Mouse (Mus musculus): ENCODE results near the gene Fam71e1. TPM values are rescaled to one million over a fixed set of nuclear protein-coding genes. Genes with fewer than 3 reads are reported as not detected.

Fam71e1 gene
- polyA plus RNA-seq, 1 experiment from 2014 or later, result 4.4 TPM

DNA sequence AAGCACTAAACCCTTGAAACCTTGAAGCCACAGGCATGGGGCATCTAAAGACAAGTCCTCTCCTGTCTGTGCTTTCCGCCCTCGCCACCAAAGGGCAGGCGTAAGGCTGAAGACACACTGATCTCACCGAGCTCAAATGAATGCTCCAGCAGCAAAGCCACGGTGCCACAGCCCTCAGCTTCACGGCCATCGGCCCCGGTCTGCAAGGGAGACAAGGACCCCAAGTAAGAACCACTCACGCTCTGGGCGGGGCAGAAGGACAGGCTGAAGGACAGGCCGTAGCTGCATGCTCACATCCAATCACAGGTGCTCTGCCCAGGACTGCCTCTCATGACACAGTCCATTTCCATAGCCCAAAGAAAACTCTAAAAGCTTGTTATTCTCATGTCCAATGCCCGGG, 1.7 kb upstream of the Fam71e1 start:
- no peaks in the 10 kb centered on the region for H3K9me3 ChIP-seq (ENCODE audit: control insufficient read depth)
- peaks cover 35% of the 10 kb centered on the region for H3K36me3 ChIP-seq (ENCODE audit: control insufficient read depth, insufficient read depth)
- no peak overlapping the region for H3K9ac ChIP-seq (ENCODE audit: low read depth, low read length)
- no peak for ATAC-seq
- 0 out of 2 replicates have a peak, but pooled peaks cover 3% of the 10 kb centered on the region for H3K27me3 ChIP-seq (replicated peaks; ENCODE audit: control insufficient read depth, insufficient read depth, low read length)
- no peak overlapping the region for H3K27ac ChIP-seq (ENCODE audit: low read depth, low read length)
- TF ChIP-seq CTCF (IDR thresholded peaks at IDR 0.05; ENCODE audit: low read depth), result no peak
- peaks cover 9% of the 10 kb centered on the region; the same call in 1 of the 2 replicates for H3K4me1 ChIP-seq (replicated peaks; ENCODE audit: control insufficient read depth, insufficient read depth, low read length)
- H3K4me2 ChIP-seq (replicated peaks; ENCODE audit: low read depth), result no peak overlapping the region
- no peak overlapping the region for H3K4me3 ChIP-seq (ENCODE audit: low read depth, low read length)
- 91% methylated on average over 12 of the region's 12 CpGs for WGBS

DNA sequence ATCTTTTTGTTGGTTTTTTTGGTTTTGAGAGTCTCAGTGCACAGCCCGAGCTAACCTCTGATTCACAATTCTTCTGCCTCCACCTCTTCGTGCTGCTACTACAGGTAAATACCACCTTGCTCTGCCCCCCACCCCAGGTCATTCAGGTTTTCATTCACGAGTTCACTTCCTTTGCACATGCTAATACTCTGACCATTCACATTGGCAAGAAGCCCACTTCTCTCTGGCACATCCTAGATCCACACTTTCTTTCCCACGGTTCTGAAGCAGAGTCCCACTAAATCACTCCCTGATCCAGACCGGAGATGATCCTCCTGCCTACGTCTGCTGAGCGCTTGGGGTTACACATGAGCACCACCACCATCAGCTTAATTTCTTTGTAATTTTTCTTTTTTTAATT, 1.3 kb upstream of the Fam71e1 start:
- no peak overlapping the region for H3K4me3 ChIP-seq (ENCODE audit: low read depth, low read length)
- no peak overlapping the region for H3K27ac ChIP-seq (ENCODE audit: low read depth, low read length)

DNA sequence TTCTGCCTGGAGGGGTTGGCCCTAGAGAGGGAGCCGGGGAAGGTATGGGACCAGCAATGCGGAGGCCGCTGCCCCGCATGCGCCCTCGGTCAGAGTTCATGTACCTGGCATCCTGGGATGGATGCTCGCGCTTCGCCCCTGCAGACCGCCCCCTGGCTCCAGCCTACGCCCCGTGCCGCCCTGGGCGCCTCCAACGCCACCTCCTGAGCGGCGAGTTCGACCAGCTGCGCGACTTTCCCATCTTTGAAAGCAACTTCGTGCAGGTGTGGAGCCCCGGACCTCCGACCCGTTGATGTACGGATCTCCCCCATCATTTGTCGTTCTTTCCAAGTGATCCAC, 359 bp downstream of the Fam71e1 start:
- TF ChIP-seq CTCF (IDR thresholded peaks at IDR 0.05; ENCODE audit: low read depth), result peak; percentile 54
- 0 out of 2 replicates have a peak, but pooled peaks cover 3% of the 10 kb centered on the region for H3K27me3 ChIP-seq (replicated peaks; ENCODE audit: control insufficient read depth, insufficient read depth, low read length)
- WGBS, result under 1% methylated on average over 26 of the region's 26 CpGs

More for the DNA sequence above, 1.3 kb upstream of the Fam71e1 start:
- H3K4me2 ChIP-seq (replicated peaks; ENCODE audit: low read depth), result no peak overlapping the region
- WGBS, result 82% methylated on average over 7 of the region's 7 CpGs
- no peaks in the 10 kb centered on the region for H3K9me3 ChIP-seq (ENCODE audit: control insufficient read depth)
- H3K9ac ChIP-seq (ENCODE audit: low read depth, low read length), result no peak overlapping the region
- TF ChIP-seq CTCF (IDR thresholded peaks at IDR 0.05; ENCODE audit: low read depth), result no peak
- peaks cover 31% of the 10 kb centered on the region for H3K36me3 ChIP-seq (ENCODE audit: control insufficient read depth, insufficient read depth)
- no peak for ATAC-seq
- H3K27me3 ChIP-seq (replicated peaks; ENCODE audit: control insufficient read depth, insufficient read depth, low read length), result 0 out of 2 replicates have a peak, but pooled peaks cover 3% of the 10 kb centered on the region
- H3K4me1 ChIP-seq (replicated peaks; ENCODE audit: control insufficient read depth, insufficient read depth, low read length), result peaks cover 9% of the 10 kb centered on the region; the same call in 1 of the 2 replicates

DNA sequence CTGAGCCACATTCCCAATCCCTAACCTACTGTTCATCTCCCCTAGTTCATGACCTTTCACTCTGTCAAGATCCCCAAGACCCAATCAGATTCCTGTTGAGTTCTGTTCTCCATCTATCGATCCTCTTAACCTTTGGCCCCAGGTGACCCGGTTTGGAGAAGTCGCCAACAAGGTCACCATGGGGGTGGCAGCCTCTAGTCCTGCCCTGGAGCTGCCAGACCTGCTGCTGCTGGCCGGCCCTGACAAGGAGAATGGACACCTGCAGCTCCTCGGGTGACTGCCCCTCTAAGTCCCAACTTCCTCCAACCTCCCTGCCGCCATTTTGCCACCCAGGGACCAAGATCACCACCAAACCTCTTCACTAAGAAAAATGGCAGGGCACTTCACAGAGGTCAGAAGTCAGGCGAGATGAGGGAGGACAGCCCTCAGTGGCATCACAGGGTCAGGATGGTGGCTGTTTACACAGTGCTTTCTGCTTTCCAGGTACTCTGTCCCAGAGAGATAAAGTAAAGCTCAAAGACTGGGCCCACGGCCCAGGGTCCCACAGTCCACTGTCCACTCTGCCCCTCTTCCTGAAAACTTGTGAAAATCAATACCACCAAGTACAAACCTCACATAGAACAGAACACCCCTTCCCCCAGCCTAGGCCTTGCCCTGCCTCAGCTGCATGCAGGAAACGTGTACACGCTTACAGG, 1.1 kb downstream of the Fam71e1 start:
- H3K9ac ChIP-seq (ENCODE audit: low read depth, low read length), result no peak overlapping the region
- H3K9me3 ChIP-seq (ENCODE audit: control insufficient read depth), result no peaks in the 10 kb centered on the region
- 0 out of 2 replicates have a peak overlapping the region, but pooled peaks have one; percentile 93 for H3K4me2 ChIP-seq (replicated peaks; ENCODE audit: low read depth)
- H3K36me3 ChIP-seq (ENCODE audit: control insufficient read depth, insufficient read depth), result peaks cover 8% of the 10 kb centered on the region; the same call in 1 of the 2 replicates
- no peak overlapping the region for H3K27ac ChIP-seq (ENCODE audit: low read depth, low read length)
- H3K4me1 ChIP-seq (replicated peaks; ENCODE audit: control insufficient read depth, insufficient read depth, low read length), result peaks cover 9% of the 10 kb centered on the region; the same call in 1 of the 2 replicates
- no peak for ATAC-seq
- 77% methylated on average over 10 of the region's 10 CpGs for WGBS
- no peak overlapping the region for H3K4me3 ChIP-seq (ENCODE audit: low read depth, low read length)
- H3K27me3 ChIP-seq (replicated peaks; ENCODE audit: control insufficient read depth, insufficient read depth, low read length), result 0 out of 2 replicates have a peak, but pooled peaks cover 3% of the 10 kb centered on the region
- no peak for TF ChIP-seq CTCF (IDR thresholded peaks at IDR 0.05; ENCODE audit: low read depth)

More for the DNA sequence above, 359 bp downstream of the Fam71e1 start:
- Histone ChIP-seq H3K4me2 (replicated peaks; ENCODE audit: low read depth) (peak overlapping the region; percentile 93), H3K4me3 (ENCODE audit: low read depth, low read length) (peak overlapping the region; percentile 76), H3K4me1 (replicated peaks; ENCODE audit: control insufficient read depth, insufficient read depth, low read length) (peaks cover 9% of the 10 kb centered on the region; the same call in 1 of the 2 replicates), H3K9me3 (ENCODE audit: control insufficient read depth) (no peaks in the 10 kb centered on the region), H3K9ac (ENCODE audit: low read depth, low read length) (peak overlapping the region; percentile 82), H3K36me3 (ENCODE audit: control insufficient read depth, insufficient read depth) (peaks cover 15% of the 10 kb centered on the region), H3K27ac (ENCODE audit: low read depth, low read length) (peak overlapping the region; percentile 22; the same call in 1 of the 2 replicates)
- ATAC-seq, result no peak

DNA sequence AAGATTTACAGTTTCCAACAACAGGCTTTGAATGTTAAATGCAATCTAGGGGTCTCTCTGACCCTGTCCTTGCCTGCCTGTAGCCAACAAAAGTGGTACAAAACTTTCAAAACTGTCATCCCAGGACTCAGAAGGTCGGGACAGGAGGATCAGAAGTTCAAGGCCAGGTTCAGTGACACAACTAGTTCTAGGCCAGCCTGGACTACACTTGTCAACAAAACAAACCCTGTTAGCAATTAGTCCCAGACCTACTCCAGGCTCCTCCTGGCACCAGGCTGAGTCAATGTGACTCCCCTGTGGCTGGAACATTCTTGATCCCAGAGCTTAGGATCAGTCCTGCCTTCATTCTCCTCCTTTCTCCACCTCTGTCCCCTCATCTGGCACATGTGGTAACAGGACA, 2.5 kb downstream of the Fam71e1 start:
- H3K4me1 ChIP-seq (replicated peaks; ENCODE audit: control insufficient read depth, insufficient read depth, low read length), result peaks cover 9% of the 10 kb centered on the region; the same call in 1 of the 2 replicates
- H3K27me3 ChIP-seq (replicated peaks; ENCODE audit: control insufficient read depth, insufficient read depth, low read length), result 0 out of 2 replicates have a peak, but pooled peaks cover 3% of the 10 kb centered on the region
- no peak for TF ChIP-seq CTCF (IDR thresholded peaks at IDR 0.05; ENCODE audit: low read depth)
- no peak overlapping the region for H3K9ac ChIP-seq (ENCODE audit: low read depth, low read length)
- H3K4me3 ChIP-seq (ENCODE audit: low read depth, low read length), result no peak overlapping the region
- 0 out of 2 replicates have a peak, but pooled peaks cover 4% of the 10 kb centered on the region for H3K36me3 ChIP-seq (ENCODE audit: control insufficient read depth, insufficient read depth)
- no peak for ATAC-seq
- no peaks in the 10 kb centered on the region for H3K9me3 ChIP-seq (ENCODE audit: control insufficient read depth)
- WGBS, result 82% methylated on average over 1 of the region's 1 CpGs
- no peak overlapping the region for H3K4me2 ChIP-seq (replicated peaks; ENCODE audit: low read depth)
- H3K27ac ChIP-seq (ENCODE audit: low read depth, low read length), result no peak overlapping the region

DNA sequence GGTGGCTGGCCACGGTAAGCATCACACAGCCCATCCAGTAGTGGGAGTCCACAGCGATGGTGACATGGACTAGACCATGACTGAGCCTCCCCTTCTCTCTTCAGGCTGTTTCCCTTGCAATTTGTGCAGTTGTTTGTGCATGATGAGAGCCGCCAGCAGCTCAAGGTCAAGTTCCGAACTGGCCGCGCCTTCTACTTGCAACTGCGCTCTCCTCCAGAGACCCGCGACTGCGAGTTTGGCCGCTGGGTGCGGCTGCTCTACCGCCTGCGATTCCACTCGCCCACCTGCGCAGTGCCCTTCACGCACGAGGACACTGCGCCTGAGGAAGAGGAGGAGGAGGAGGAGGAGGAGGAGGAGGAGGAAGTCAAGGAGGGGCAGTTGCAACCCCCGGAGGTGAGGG, 3.7 kb downstream of the Fam71e1 start:
- no peak overlapping the region for H3K27ac ChIP-seq (ENCODE audit: low read depth, low read length)
- H3K9ac ChIP-seq (ENCODE audit: low read depth, low read length), result no peak overlapping the region
- H3K36me3 ChIP-seq (ENCODE audit: control insufficient read depth, insufficient read depth), result no peaks in the 10 kb centered on the region
- WGBS, result 45% methylated on average over 16 of the region's 20 CpGs
- no peak for TF ChIP-seq CTCF (IDR thresholded peaks at IDR 0.05; ENCODE audit: low read depth)
- 0 out of 2 replicates have a peak, but pooled peaks cover 3% of the 10 kb centered on the region for H3K27me3 ChIP-seq (replicated peaks; ENCODE audit: control insufficient read depth, insufficient read depth, low read length)
- H3K9me3 ChIP-seq (ENCODE audit: control insufficient read depth), result 0 out of 2 replicates have a peak, but pooled peaks cover 2% of the 10 kb centered on the region
- H3K4me1 ChIP-seq (replicated peaks; ENCODE audit: control insufficient read depth, insufficient read depth, low read length), result peaks cover 9% of the 10 kb centered on the region; the same call in 1 of the 2 replicates
- no peak overlapping the region for H3K4me3 ChIP-seq (ENCODE audit: low read depth, low read length)
- ATAC-seq, result no peak
- H3K4me2 ChIP-seq (replicated peaks; ENCODE audit: low read depth), result no peak overlapping the region

All from intestine, postnatal 0 days (tissue).